Mouse (Mus musculus) lung, embryonic 16.5 days (tissue): ENCODE measurements around the gene Dbndd2. TPM values are rescaled to one million over a fixed set of nuclear protein-coding genes. Genes with fewer than 3 reads are reported as not detected.
A peak's percentile ranks its signal among the peaks of the same experiment; 100 is the strongest.

Experiments
- ATAC-seq: fragments of 200-750 bp; cut with Nextera tagmentation; 2 replicates; pipeline ENCODE4 v1.8.0; 2017; ENCODE audit warnings: low read depth, mild to moderate bottlenecking, moderate library complexity
- H3K27ac ChIP-seq: fragments of 300-500 bp; sonication (generic); 2 replicates; pipeline ENCODE4 v1.5.1; 2014; ENCODE audit warnings: mild to moderate bottlenecking, control low read depth, low read length
- H3K27me3 ChIP-seq: fragments of 300-500 bp; sonication (generic); 2 replicates; pipeline ENCODE4 v1.6.1; 2014; ENCODE audit warnings: low read depth, low read length, mixed read lengths; ENCODE audit not compliant: control insufficient read depth, insufficient read depth
- H3K36me3 ChIP-seq: fragments of 300-500 bp; sonication (generic); 2 replicates; pipeline ENCODE4 v1.6.1; 2014; ENCODE audit warnings: low read length; ENCODE audit not compliant: control insufficient read depth, insufficient read depth
- H3K4me1 ChIP-seq: fragments of 300-500 bp; sonication (generic); replicated peaks from 2 replicates; pipeline ENCODE4 v1.6.1; 2014; ENCODE audit warnings: low read length, mixed read lengths; ENCODE audit not compliant: control insufficient read depth, insufficient read depth
- H3K4me2 ChIP-seq: fragments of 300-500 bp; sonication (generic); 2 replicates; pipeline ENCODE4 v1.6.1; 2014; ENCODE audit warnings: low read depth, low read length, control low read depth
- H3K4me3 ChIP-seq: fragments of 300-500 bp; sonication (generic); 2 replicates; pipeline ENCODE4 v1.5.1; 2014; ENCODE audit warnings: mild to moderate bottlenecking, low read length, control low read depth
- H3K9ac ChIP-seq: fragments of 300-500 bp; sonication (generic); 2 replicates; pipeline ENCODE4 v1.6.1; 2014; ENCODE audit warnings: low read length, control low read depth
- H3K9me3 ChIP-seq: fragments of 300-500 bp; sonication (generic); 2 replicates; pipeline ENCODE4 v1.6.1; 2016; ENCODE audit warnings: low read length; ENCODE audit not compliant: control insufficient read depth
- WGBS: fragments of 180-500 bp; shearing (Covaris S2); extraction: QIAGEN DNeasy Blood & Tissue Kit; methylation state at CpG from one replicate; pipeline ENCODE4 v1.1.7; 2014; 5-methylcytosine and 5-hydroxymethylcytosine counted together
- polyA plus RNA-seq: library from polyadenylated mRNA; unstranded; fragments of >200 nt; fragmentation: Nextera tagmentation; extraction: Ambion mirVana; gene quantifications from 2 replicates; pipeline ENCODE4 v1.2.1, GENCODE M21; 2015

The Dbndd2 gene
- polyA plus RNA-seq, 1 experiment from 2014 or later: 13.0 TPM

GRCm38 (mm10) chr2:164494126-164494525 lies 8.2 kb downstream of the Dbndd2 start:
- H3K4me3 ChIP-seq: no peak overlapping the region
- 41% methylated on average over 2 of the region's 2 CpGs for WGBS

DNA sequence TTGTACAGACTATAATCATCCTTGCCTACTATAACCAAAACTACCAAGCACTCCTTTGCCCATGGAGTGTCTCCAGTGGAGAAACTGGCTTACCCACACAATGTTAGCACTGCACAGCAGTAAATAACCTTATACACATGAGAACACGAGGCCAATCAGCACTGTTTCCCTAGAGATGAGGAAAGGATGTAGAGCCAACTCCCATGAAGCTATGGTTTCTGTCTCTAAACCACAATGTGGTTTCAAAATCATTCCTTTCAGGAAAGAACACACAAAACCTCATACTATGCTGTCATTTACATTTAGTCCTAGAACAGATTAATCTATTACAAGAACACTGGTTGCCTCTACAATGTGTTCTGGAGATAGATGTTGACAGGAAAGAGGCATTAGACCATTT lies 10.4 kb downstream of the Dbndd2 start:
- WGBS: 50% methylated on average over 1 of the region's 1 CpGs

More at GRCm38 (mm10) chr2:164494126-164494525, 8.2 kb downstream of the Dbndd2 start:
- H3K4me2 ChIP-seq: no peak overlapping the region
- ATAC-seq: no peak
- H3K4me1 ChIP-seq: peaks cover 7% of the 10 kb centered on the region
- no peak overlapping the region for H3K9ac ChIP-seq
- no peaks in the 10 kb centered on the region for H3K9me3 ChIP-seq
- no peaks in the 10 kb centered on the region for H3K36me3 ChIP-seq
- H3K27ac ChIP-seq: no peak overlapping the region
- H3K27me3 ChIP-seq: no peaks in the 10 kb centered on the region

GRCm38 (mm10) chr2:164496847-164497690 lies 11.2 kb downstream of the Dbndd2 start, which contains the start of gene Pigt:
Gene Pigt, plus strand, starts transcription at chr2:164497520.
- no peaks in the 10 kb centered on the region for H3K9me3 ChIP-seq
- ATAC-seq: peak; percentile 97
- H3K27ac ChIP-seq: no peak within 1 kb of the TSS
- H3K4me1 ChIP-seq: peaks cover 7% of the 10 kb centered on the region
- H3K4me2 ChIP-seq: peak within 1 kb of the TSS; percentile 71
- H3K9ac ChIP-seq: peak within 1 kb of the TSS; percentile 76
- H3K4me3 ChIP-seq: peak within 1 kb of the TSS; percentile 77
- H3K27me3 ChIP-seq: no peaks in the 10 kb centered on the region
- peaks cover 8% of the 10 kb centered on the region for H3K36me3 ChIP-seq
- 4% methylated on average over 43 of the region's 43 CpGs for WGBS

More for the DNA sequence above, 10.4 kb downstream of the Dbndd2 start:
- peaks cover 7% of the 10 kb centered on the region for H3K4me1 ChIP-seq
- no peak overlapping the region for H3K27ac ChIP-seq
- no peaks in the 10 kb centered on the region for H3K9me3 ChIP-seq
- H3K4me3 ChIP-seq: no peak overlapping the region
- ATAC-seq: no peak
- H3K27me3 ChIP-seq: no peaks in the 10 kb centered on the region
- H3K4me2 ChIP-seq: no peak overlapping the region; the same call in 1 of the 2 replicates
- no peak overlapping the region for H3K9ac ChIP-seq
- H3K36me3 ChIP-seq: peaks cover 8% of the 10 kb centered on the region; the same call in 1 of the 2 replicates

GRCm38 (mm10) chr2:164497691-164498268 lies 11.9 kb downstream of the Dbndd2 start:
- Histone ChIP-seq H3K4me3 (peak overlapping the region; percentile 77), H3K27me3 (no peaks in the 10 kb centered on the region), H3K9ac (peak overlapping the region; percentile 76), H3K27ac (no peak overlapping the region), H3K4me1 (peaks cover 7% of the 10 kb centered on the region), H3K36me3 (peaks cover 13% of the 10 kb centered on the region), H3K9me3 (no peaks in the 10 kb centered on the region), H3K4me2 (peak overlapping the region; percentile 71)
- WGBS: 4% methylated on average over 21 of the region's 21 CpGs
- ATAC-seq: peak; percentile 49

- WGBS: 60% methylated on average over 5 of the region's 5 CpGs
- Histone ChIP-seq H3K27me3 (no peaks in the 10 kb centered on the region), H3K4me3 (no peak overlapping the region), H3K27ac (no peak overlapping the region), H3K4me1 (peaks cover 7% of the 10 kb centered on the region), H3K9me3 (peaks cover 3% of the 10 kb centered on the region; the same call in 1 of the 2 replicates), H3K36me3 (peaks cover 25% of the 10 kb centered on the region), H3K9ac (no peak overlapping the region), H3K4me2 (no peak overlapping the region)
- no peak for ATAC-seq
Observed at GRCm38 (mm10) chr2:164499317-164499716, 13.4 kb downstream of the Dbndd2 start.

DNA sequence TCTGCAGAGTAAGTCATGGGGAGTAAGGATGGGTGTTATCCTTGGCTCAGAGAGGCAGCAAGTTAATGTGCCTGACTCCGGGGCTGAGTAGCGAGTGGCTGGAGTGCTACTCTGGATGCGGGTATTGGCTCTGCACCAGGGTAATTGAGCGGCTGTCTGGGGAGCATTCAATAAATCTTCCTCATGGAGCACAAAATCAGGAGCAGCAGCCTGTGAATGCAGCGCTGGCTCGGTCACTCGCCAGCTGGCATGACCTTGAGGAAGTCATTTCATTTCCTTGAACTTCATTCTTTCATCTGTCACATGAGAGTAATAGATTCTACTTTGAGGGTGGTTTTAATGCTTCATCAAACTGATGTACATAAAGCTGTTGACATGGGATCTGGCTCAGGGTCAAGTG lies 14.6 kb downstream of the Dbndd2 start:
- no peak overlapping the region for H3K27ac ChIP-seq

DNA sequence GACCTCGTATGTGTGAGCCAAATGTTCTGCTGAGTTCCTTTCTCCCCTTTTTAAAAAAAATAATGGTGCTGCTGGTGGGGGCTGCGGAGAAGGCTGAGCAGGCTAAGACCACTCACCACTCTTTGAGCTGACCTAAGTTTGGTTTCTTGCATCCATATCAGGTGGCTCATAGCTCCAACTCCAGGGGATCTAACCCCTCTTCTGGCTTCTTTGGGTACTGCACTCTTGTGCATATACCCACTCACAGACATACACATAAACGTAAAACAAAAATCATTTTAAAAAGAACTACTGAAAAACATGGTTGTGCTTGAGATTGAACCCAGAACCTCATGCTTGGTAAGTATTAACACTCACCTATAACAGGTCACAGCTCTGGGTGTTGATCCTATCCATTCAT lies 19.0 kb downstream of the Dbndd2 start:
- H3K36me3 ChIP-seq: peaks cover 38% of the 10 kb centered on the region
- H3K9ac ChIP-seq: no peak overlapping the region
- no peak for ATAC-seq
- no peaks in the 10 kb centered on the region for H3K27me3 ChIP-seq
- H3K4me2 ChIP-seq: no peak overlapping the region
- H3K27ac ChIP-seq: no peak overlapping the region
- 95% methylated on average over 3 of the region's 3 CpGs for WGBS
- H3K4me3 ChIP-seq: no peak overlapping the region
- H3K4me1 ChIP-seq: no peaks in the 10 kb centered on the region; the same call in 1 of the 2 replicates
- peaks cover 9% of the 10 kb centered on the region for H3K9me3 ChIP-seq

More for the DNA sequence above, 14.6 kb downstream of the Dbndd2 start:
- ATAC-seq: no peak
- Histone ChIP-seq H3K27me3 (no peaks in the 10 kb centered on the region), H3K4me1 (peaks cover 7% of the 10 kb centered on the region), H3K4me3 (no peak overlapping the region), H3K36me3 (peaks cover 35% of the 10 kb centered on the region), H3K9ac (no peak overlapping the region), H3K9me3 (peaks cover 9% of the 10 kb centered on the region), H3K4me2 (no peak overlapping the region)
- WGBS: 83% methylated on average over 7 of the region's 7 CpGs

DNA sequence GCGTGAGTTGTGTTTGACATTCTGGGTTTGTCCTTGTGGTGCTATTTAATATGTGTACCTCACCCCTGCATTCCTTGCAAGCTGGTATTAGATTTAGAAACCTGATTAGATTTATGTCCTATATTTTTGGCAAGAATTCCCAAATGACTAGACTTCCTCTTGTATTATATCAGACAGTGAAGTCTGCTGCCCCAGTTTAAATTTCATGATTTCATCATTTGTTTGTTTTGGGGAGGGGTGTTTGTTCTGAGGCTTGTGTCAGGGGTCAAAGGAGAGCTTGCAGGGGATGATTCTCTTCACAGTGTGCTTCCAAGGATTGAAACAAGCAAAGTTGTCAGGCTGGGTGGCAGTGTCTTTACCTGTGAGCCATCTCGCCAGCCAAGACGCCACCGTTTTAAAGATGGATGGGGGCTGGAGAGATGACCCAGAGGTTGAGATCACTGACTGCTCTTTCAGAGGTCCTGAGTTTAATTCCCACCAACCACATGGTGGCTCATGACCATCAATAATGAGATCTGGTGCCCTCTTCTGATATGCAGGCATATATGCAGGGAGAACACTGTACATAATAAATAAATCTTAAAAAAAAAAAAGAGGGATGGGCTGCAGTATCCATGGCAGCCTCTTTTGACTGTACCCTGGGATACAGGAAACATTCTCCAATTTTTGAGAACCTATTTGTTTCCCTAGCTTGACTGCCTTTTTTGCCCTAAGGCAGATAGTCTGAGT lies 19.9 kb downstream of the Dbndd2 start:
- no peak for ATAC-seq
- WGBS: 78% methylated on average over 4 of the region's 4 CpGs
- peaks cover 33% of the 10 kb centered on the region for H3K36me3 ChIP-seq

DNA sequence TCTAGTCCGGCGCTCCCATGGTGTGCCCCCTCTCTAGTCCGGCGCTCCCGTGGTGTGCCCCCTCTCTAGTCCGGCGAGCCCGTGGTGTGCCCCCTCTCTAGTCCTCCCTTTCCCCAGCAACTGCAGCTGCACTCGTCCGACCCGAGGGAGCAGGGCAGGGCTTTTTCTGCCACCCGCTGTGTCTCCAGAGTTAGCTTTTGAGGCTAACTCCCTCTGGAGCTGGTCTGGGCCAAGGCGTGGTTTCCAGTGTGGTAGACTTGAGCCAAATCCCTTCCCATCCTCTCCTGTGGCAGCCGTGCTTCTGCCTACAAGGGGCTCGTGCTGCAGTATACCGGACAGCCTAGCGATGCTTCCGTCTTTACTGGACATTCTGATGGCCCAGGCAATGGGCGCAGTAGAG lies 21.9 kb downstream of the Dbndd2 start:
- H3K9ac ChIP-seq: no peak overlapping the region
- no peak for ATAC-seq
- H3K4me1 ChIP-seq: no peaks in the 10 kb centered on the region; the same call in 1 of the 2 replicates
- H3K9me3 ChIP-seq: peaks cover 9% of the 10 kb centered on the region
- peaks cover 24% of the 10 kb centered on the region for H3K36me3 ChIP-seq
- WGBS: 85% methylated on average over 19 of the region's 19 CpGs
- no peaks in the 10 kb centered on the region for H3K27me3 ChIP-seq
- no peak overlapping the region for H3K4me2 ChIP-seq
- H3K27ac ChIP-seq: no peak overlapping the region
- no peak overlapping the region for H3K4me3 ChIP-seq

More for the DNA sequence above, 19.9 kb downstream of the Dbndd2 start:
- Histone ChIP-seq H3K9me3 (peaks cover 9% of the 10 kb centered on the region), H3K4me3 (no peak overlapping the region), H3K27me3 (no peaks in the 10 kb centered on the region), H3K4me2 (no peak overlapping the region), H3K27ac (no peak overlapping the region), H3K9ac (no peak overlapping the region), H3K4me1 (no peaks in the 10 kb centered on the region; the same call in 1 of the 2 replicates)
